Mouse (Mus musculus): ENCODE results near the gene Loxl1.

GRCm38 (mm10) chr9:58353224-58353623 is 40.2 kb upstream of the Loxl1 start:
- TF ChIP-seq MAX (IDR thresholded peaks at IDR 0.05; ENCODE audit: low read length) (no peak), POLR2A (IDR thresholded peaks at IDR 0.05; ENCODE audit: low read depth, low read length) (no peak), CTCF (conservative IDR thresholded peaks at IDR 0.05 in 1 of 2, IDR thresholded peaks at IDR 0.05 in 1 of 2; ENCODE audit: low read depth in 2 of 2, low read length in 2 of 2) (no peak), RCOR1 (conservative IDR thresholded peaks at IDR 0.05; ENCODE audit: low read depth, low read length) (no peak), MAZ (IDR thresholded peaks at IDR 0.05; ENCODE audit: low read depth, low read length) (no peak), ZKSCAN1 (IDR thresholded peaks at IDR 0.05; ENCODE audit: borderline replicate concordance, low read depth, low read length) (no peak), ZNF384 (IDR thresholded peaks at IDR 0.05; ENCODE audit: low read depth, low read length) (no peak), IRF4 (IDR thresholded peaks at IDR 0.05; ENCODE audit: low read depth, low read length) (peak; percentile 85), MEF2A (IDR thresholded peaks at IDR 0.05; ENCODE audit: borderline replicate concordance, low read depth, low read length) (no peak), ETS1 (conservative IDR thresholded peaks at IDR 0.05; ENCODE audit: low read depth, low read length) (no peak), EP300 (IDR thresholded peaks at IDR 0.05; ENCODE audit: low read length) (peak; percentile 52; the same call in 1 of the 2 replicates), MXI1 (IDR thresholded peaks at IDR 0.05; ENCODE audit: low read depth, low read length) (no peak), MYC (IDR thresholded peaks at IDR 0.05; ENCODE audit: low read depth, low read length) (no peak)

All from CH12.LX (cell line).